Mouse (Mus musculus) cerebellum, adult 9-10 months (tissue): ENCODE results near the gene Gpr137b.
A peak's percentile ranks its signal among the peaks of the same experiment; 100 is the strongest.
"Not testable (repeated sequence)": the region's sequence is repeated elsewhere in the genome, so short reads cannot be mapped to it uniquely, and the experiment has no call there.

ENCODE experiments used
- DNase-seq: peaks from one replicate; pipeline ENCODE4 v3.0.0; 2022

Gene Gpr137b

GRCm38 (mm10) chr13:13363536-13363935 is 30.3 kb downstream of the Gpr137b start:
- not testable (repeated sequence) for DNase-seq

- peak; percentile 22 for DNase-seq
These were observed 31.6 kb downstream of the Gpr137b start for GRCm38 (mm10) chr13:13362261-13362660.

- DNase-seq, result not testable (repeated sequence)
These were observed 33.8 kb downstream of the Gpr137b start for GRCm38 (mm10) chr13:13360045-13360444.

GRCm38 (mm10) chr13:13358602-13359001 is 35.2 kb downstream of the Gpr137b start:
- DNase-seq, result not testable (repeated sequence)

GRCm38 (mm10) chr13:13358097-13358496 is 35.7 kb downstream of the Gpr137b start:
- not testable (repeated sequence) for DNase-seq

GRCm38 (mm10) chr13:13352113-13352512 is 41.7 kb downstream of the Gpr137b start:
- DNase-seq, result not testable (repeated sequence)

GRCm38 (mm10) chr13:13350681-13351080 is 43.1 kb downstream of the Gpr137b start:
- not testable (repeated sequence) for DNase-seq

- DNase-seq, result peak; percentile 37
These were observed 44.5 kb downstream of the Gpr137b start for GRCm38 (mm10) chr13:13349288-13349687.

GRCm38 (mm10) chr13:13347634-13348412 is 46.0 kb downstream of the Gpr137b start:
- not testable (repeated sequence) for DNase-seq

- DNase-seq, result not testable (repeated sequence)
These were observed 56.5 kb downstream of the Gpr137b start for GRCm38 (mm10) chr13:13337361-13337760.

- no peak for DNase-seq
These were observed 64.9 kb downstream of the Gpr137b start for GRCm38 (mm10) chr13:13328876-13329275.
